Mouse (Mus musculus): ENCODE results near the gene Acss1. TPM values are rescaled to one million over a fixed set of nuclear protein-coding genes. Genes with fewer than 3 reads are reported as not detected.

Acss1 gene
- polyA plus RNA-seq, 1 experiment, result 22.8 TPM

GRCm38 (mm10) chr2:150678392-150678791, 10.1 kb upstream of the Acss1 start:
- TF ChIP-seq CTCF (IDR thresholded peaks at IDR 0.05; ENCODE audit: borderline replicate concordance, extremely low read depth, insufficient read depth, insufficient read length) (peak; percentile 84), POLR2A (IDR thresholded peaks at IDR 0.05; ENCODE audit: borderline replicate concordance, extremely low read depth, insufficient read depth, insufficient read length, poor library complexity, severe bottlenecking) (no peak)
- peak; percentile 87 for DNase-seq (ENCODE audit: low read depth)

GRCm38 (mm10) chr2:150675525-150675924, 7.2 kb upstream of the Acss1 start:
- no peak for DNase-seq (ENCODE audit: low read depth)
- no peak for TF ChIP-seq CTCF (IDR thresholded peaks at IDR 0.05; ENCODE audit: borderline replicate concordance, extremely low read depth, insufficient read depth, insufficient read length)
- no peak for TF ChIP-seq POLR2A (IDR thresholded peaks at IDR 0.05; ENCODE audit: borderline replicate concordance, extremely low read depth, insufficient read depth, insufficient read length, poor library complexity, severe bottlenecking)

- peak; percentile 88 for DNase-seq (ENCODE audit: low read depth)
- TF ChIP-seq CTCF (IDR thresholded peaks at IDR 0.05; ENCODE audit: borderline replicate concordance, extremely low read depth, insufficient read depth, insufficient read length) (peak; percentile 81; the same call in 1 of the 2 replicates), POLR2A (IDR thresholded peaks at IDR 0.05; ENCODE audit: borderline replicate concordance, extremely low read depth, insufficient read depth, insufficient read length, poor library complexity, severe bottlenecking) (no peak)
These were observed 6.6 kb upstream of the Acss1 start for GRCm38 (mm10) chr2:150674900-150675299.

GRCm38 (mm10) chr2:150673929-150674328, 5.6 kb upstream of the Acss1 start:
- TF ChIP-seq POLR2A (IDR thresholded peaks at IDR 0.05; ENCODE audit: borderline replicate concordance, extremely low read depth, insufficient read depth, insufficient read length, poor library complexity, severe bottlenecking) (no peak), CTCF (IDR thresholded peaks at IDR 0.05; ENCODE audit: borderline replicate concordance, extremely low read depth, insufficient read depth, insufficient read length) (no peak)
- no peak for DNase-seq (ENCODE audit: low read depth)

DNA sequence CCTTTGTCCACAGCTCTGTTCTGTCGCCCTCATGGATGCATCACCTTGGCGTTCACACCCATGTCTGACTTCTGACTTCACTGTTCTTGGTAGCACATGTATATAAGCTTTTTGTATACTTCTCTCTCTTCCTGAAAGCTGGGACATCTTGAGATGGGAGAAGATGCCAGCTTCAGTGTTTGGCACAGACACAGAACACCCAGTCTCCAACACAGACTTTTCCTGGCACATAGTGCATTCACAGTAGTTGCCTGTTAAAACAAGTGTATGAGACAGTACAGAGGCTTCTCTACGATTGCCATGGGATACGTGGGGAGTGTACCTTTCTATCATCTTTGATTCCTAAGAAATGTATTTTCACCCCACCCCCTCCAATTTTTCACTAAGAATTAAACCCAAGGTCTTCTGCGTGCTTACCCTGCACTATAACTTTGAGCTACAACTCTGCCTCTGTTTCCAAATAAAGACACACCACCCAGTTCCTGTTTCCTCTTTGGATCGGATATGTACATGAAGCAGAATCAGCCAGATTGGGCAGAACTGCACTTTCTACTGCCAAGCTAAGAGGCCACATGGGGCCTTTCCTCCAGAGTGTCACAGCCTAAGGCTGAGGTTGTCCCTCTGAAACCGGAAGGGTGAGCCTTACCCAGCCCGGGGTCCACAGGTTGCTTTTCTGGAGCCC, 3.5 kb upstream of the Acss1 start:
- TF ChIP-seq CTCF (IDR thresholded peaks at IDR 0.05; ENCODE audit: borderline replicate concordance, extremely low read depth, insufficient read depth, insufficient read length), result no peak
- no peak for TF ChIP-seq POLR2A (IDR thresholded peaks at IDR 0.05; ENCODE audit: borderline replicate concordance, extremely low read depth, insufficient read depth, insufficient read length, poor library complexity, severe bottlenecking)
- no peak for DNase-seq (ENCODE audit: low read depth)

GRCm38 (mm10) chr2:150670926-150671325, 2.6 kb upstream of the Acss1 start:
- no peak for DNase-seq (ENCODE audit: low read depth)
- no peak for TF ChIP-seq CTCF (IDR thresholded peaks at IDR 0.05; ENCODE audit: borderline replicate concordance, extremely low read depth, insufficient read depth, insufficient read length)

GRCm38 (mm10) chr2:150669454-150670045, 1.2 kb upstream of the Acss1 start:
- DNase-seq (ENCODE audit: low read depth), result no peak
- TF ChIP-seq CTCF (IDR thresholded peaks at IDR 0.05; ENCODE audit: borderline replicate concordance, extremely low read depth, insufficient read depth, insufficient read length) (no peak), POLR2A (IDR thresholded peaks at IDR 0.05; ENCODE audit: borderline replicate concordance, extremely low read depth, insufficient read depth, insufficient read length, poor library complexity, severe bottlenecking) (no peak)

- TF ChIP-seq CTCF (IDR thresholded peaks at IDR 0.05; ENCODE audit: borderline replicate concordance, extremely low read depth, insufficient read depth, insufficient read length) (no peak), POLR2A (IDR thresholded peaks at IDR 0.05; ENCODE audit: borderline replicate concordance, extremely low read depth, insufficient read depth, insufficient read length, poor library complexity, severe bottlenecking) (no peak)
- no peak for DNase-seq (ENCODE audit: low read depth)
These were observed 656 bp upstream of the Acss1 start for GRCm38 (mm10) chr2:150668956-150669355.

- peak; percentile 63 for DNase-seq (ENCODE audit: low read depth)
These were observed 1.1 kb downstream of the Acss1 start for GRCm38 (mm10) chr2:150667065-150667819.

GRCm38 (mm10) chr2:150666723-150667064, 1.6 kb downstream of the Acss1 start:
- no peak for TF ChIP-seq POLR2A (IDR thresholded peaks at IDR 0.05; ENCODE audit: borderline replicate concordance, extremely low read depth, insufficient read depth, insufficient read length, poor library complexity, severe bottlenecking)
- no peak for TF ChIP-seq CTCF (IDR thresholded peaks at IDR 0.05; ENCODE audit: borderline replicate concordance, extremely low read depth, insufficient read depth, insufficient read length)
- no peak for DNase-seq (ENCODE audit: low read depth)

More at GRCm38 (mm10) chr2:150667065-150667819, 1.1 kb downstream of the Acss1 start:
- TF ChIP-seq CTCF (IDR thresholded peaks at IDR 0.05; ENCODE audit: borderline replicate concordance, extremely low read depth, insufficient read depth, insufficient read length), result no peak
- TF ChIP-seq POLR2A (IDR thresholded peaks at IDR 0.05; ENCODE audit: borderline replicate concordance, extremely low read depth, insufficient read depth, insufficient read length, poor library complexity, severe bottlenecking), result no peak

GRCm38 (mm10) chr2:150665534-150666451, 2.5 kb downstream of the Acss1 start:
- DNase-seq (ENCODE audit: low read depth), result peak; percentile 81
- TF ChIP-seq POLR2A (IDR thresholded peaks at IDR 0.05; ENCODE audit: borderline replicate concordance, extremely low read depth, insufficient read depth, insufficient read length, poor library complexity, severe bottlenecking) (no peak), CTCF (IDR thresholded peaks at IDR 0.05; ENCODE audit: borderline replicate concordance, extremely low read depth, insufficient read depth, insufficient read length) (no peak)
